In genomic region chr2:157550292-157550691, GRCm38 (mm10) we compare ENCODE assay signal across 35 mouse cellular contexts. TPM values are rescaled to one million over a fixed set of nuclear protein-coding genes. Genes with fewer than 3 reads are reported as not detected.
"Had no signal": no experiment of that assay in that cellular context is flagged by ENCODE, and none has a peak within 500 bp of the region (broad histone marks: within the 10 kb centered on the region; RNA-seq: fewer than 3 reads in every experiment).

No protein-coding gene starts in this region.

- H3K9ac ChIP-seq: heart, embryonic 12.5 days; heart, embryonic 13.5 days; heart, embryonic 15.5 days; hindbrain, embryonic 12.5 days; hindbrain, embryonic 13.5 days; hindbrain, embryonic 14.5 days; hindbrain, embryonic 15.5 days; intestine, embryonic 15.5 days; kidney, embryonic 15.5 days had no signal

- ATAC-seq: hindbrain, embryonic 16.5 days; hindbrain, postnatal 0 days; inflammation-experienced regulatory T-cells, adult 6 months; intestine, embryonic 15.5 days; intestine, embryonic 16.5 days; intestine, postnatal 0 days had no signal

- H3K4me2 ChIP-seq: heart, embryonic 11.5 days; heart, embryonic 12.5 days; heart, embryonic 13.5 days; heart, embryonic 15.5 days; hindbrain, embryonic 12.5 days; hindbrain, embryonic 13.5 days; hindbrain, embryonic 14.5 days; hindbrain, embryonic 15.5 days; intestine, embryonic 15.5 days; kidney, embryonic 15.5 days had no signal

- H3K4me3 ChIP-seq: heart, embryonic 10.5 days; heart, embryonic 12.5 days; heart, embryonic 13.5 days; heart, embryonic 15.5 days; hindbrain, embryonic 10.5 days; hindbrain, embryonic 12.5 days; hindbrain, embryonic 13.5 days; hindbrain, embryonic 15.5 days; intestine, embryonic 15.5 days; kidney, embryonic 15.5 days; layer of hippocampus, adult 2 months had no signal

- H3K9me3 ChIP-seq: heart, embryonic 10.5 days; heart, embryonic 12.5 days; heart, embryonic 13.5 days; heart, embryonic 15.5 days; hindbrain, embryonic 10.5 days; hindbrain, embryonic 12.5 days; hindbrain, embryonic 13.5 days; hindbrain, embryonic 15.5 days; intestine, embryonic 15.5 days; kidney, embryonic 15.5 days had no signal

- H3K27me3 ChIP-seq: heart, embryonic 12.5 days; heart, embryonic 13.5 days; heart, embryonic 15.5 days; hindbrain, embryonic 12.5 days; hindbrain, embryonic 15.5 days; intestine, embryonic 15.5 days; kidney, embryonic 15.5 days had no signal

- H3K27ac ChIP-seq: heart, embryonic 10.5 days; heart, embryonic 13.5 days; heart, embryonic 15.5 days; hindbrain, embryonic 10.5 days; hindbrain, embryonic 12.5 days; hindbrain, embryonic 13.5 days; hindbrain, embryonic 14.5 days; hindbrain, embryonic 15.5 days; hindbrain, postnatal 0 days; intestine, embryonic 15.5 days; kidney, embryonic 15.5 days; kidney, postnatal 0 days; layer of hippocampus, adult 2 months had no signal

- DNase-seq: heart, postnatal 10 days; heart, postnatal 14 days; heart, postnatal 36 days; heart, postnatal 4 days; kidney, adult 11 months; kidney, adult 18-20 months; kidney, adult 2 months; kidney, adult 8-10 months; kidney, adult 9 months; kidney, postnatal 10 days; kidney, postnatal 14 days; kidney, postnatal 36 days; kidney, postnatal 4 days; layer of hippocampus, adult 9-11 months; layer of hippocampus, postnatal 36 days had no signal

RNA-seq across cellular contexts. Expression of gene Nnat, which starts 9.6 kb away (rescaled TPM):
- total RNA-seq: hematopoietic stem cell, adult 5-6 weeks had no signal
